Mouse (Mus musculus) myocyte (in vitro differentiated cells): ENCODE data around the gene Rae1.

ENCODE experiments used
- CEBPB ChIP-seq: IDR thresholded peaks from 2 replicates; pipeline ENCODE4 v1.6.1; 2011; ENCODE audit warnings: mild to moderate bottlenecking, moderate library complexity; ENCODE audit not compliant: poor library complexity, insufficient read depth, severe bottlenecking
- E2F4 ChIP-seq: IDR thresholded peaks from one replicate; pipeline ENCODE4 v1.6.1; 2011; ENCODE audit warnings: mild to moderate bottlenecking, control low read depth, moderate library complexity; ENCODE audit not compliant: insufficient read depth
- MYOD1 ChIP-seq, 3 experiments: IDR thresholded peaks; one replicate each; pipeline ENCODE4 v1.6.1; 2011; ENCODE audit warnings: control low read depth in 2 of 3, low read depth in 2 of 3, mild to moderate bottlenecking in 2 of 3, moderate library complexity in 1 of 3; ENCODE audit not compliant: insufficient read length in 2 of 3, control insufficient read depth in 1 of 3
- POLR2A ChIP-seq: IDR thresholded peaks from one replicate; pipeline ENCODE4 v1.6.1; 2011; ENCODE audit warnings: low read depth, mild to moderate bottlenecking, control low read depth, moderate library complexity; ENCODE audit not compliant: insufficient read length
- REST ChIP-seq: IDR thresholded peaks from one replicate; pipeline ENCODE4 v1.6.1; 2011; ENCODE audit warnings: mild to moderate bottlenecking, control low read depth, moderate library complexity; ENCODE audit not compliant: insufficient read depth, insufficient read length

DNA sequence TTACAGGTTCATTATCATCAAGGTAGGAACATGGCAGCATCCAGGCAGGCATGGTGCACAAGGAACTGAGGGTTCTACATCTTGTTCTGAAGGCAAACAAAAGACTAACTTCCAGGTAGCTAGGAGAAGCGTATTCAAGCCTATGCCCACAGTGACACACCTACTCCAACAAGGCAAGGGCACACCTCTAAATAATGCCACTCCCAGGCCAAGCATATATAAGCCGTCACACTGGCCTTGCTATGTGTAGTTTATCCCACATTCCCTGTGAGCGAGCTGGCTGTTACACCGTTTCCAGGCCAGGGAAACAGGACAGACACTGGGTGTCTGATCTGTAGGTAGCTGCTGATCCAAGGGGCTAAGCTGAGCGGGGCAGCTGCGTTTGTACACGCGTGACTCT is 11.5 kb downstream of the Rae1 start:
- TF ChIP-seq POLR2A (no peak), CEBPB (no peak), REST (no peak), E2F4 (no peak), MYOD1 (IDR thresholded peaks at IDR 0.05; ENCODE audit: control insufficient read depth in 1 of 3, insufficient read length in 2 of 3, low read depth in 2 of 3) (no peak)
